Mouse (Mus musculus): ENCODE data around the gene Eif2s2.
"Not testable (repeated sequence)": the region's sequence is repeated elsewhere in the genome, so short reads cannot be mapped to it uniquely, and the experiment has no call there.

DNA sequence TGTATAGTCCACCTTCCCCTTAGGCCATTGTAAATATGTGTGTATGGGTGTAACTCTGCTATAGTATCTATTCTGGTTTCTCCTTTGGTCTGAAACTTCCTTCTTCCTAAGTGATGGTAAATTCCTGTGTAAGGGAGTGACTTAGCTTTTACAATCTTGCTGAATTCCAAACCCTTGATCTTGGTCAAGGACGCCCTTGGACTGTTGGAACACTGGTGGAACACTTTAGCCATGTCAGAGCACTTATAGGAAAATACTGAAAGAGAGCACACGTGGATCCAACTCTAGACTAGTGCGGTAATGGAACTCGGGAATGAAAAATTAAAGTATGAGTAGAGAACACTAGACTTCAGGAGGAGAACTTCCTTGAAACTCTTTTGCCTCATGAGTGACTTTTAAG is 6.7 kb upstream of the Eif2s2 start:
- not testable (repeated sequence) for TF ChIP-seq GATA1 (IDR thresholded peaks at IDR 0.05; ENCODE audit: borderline replicate concordance, low read length); FLI1 (IDR thresholded peaks at IDR 0.05; ENCODE audit: low read length)
